Mouse (Mus musculus) left cerebral cortex, postnatal 25 days (tissue): ENCODE results near the gene Tpk1. TPM values are rescaled to one million over a fixed set of nuclear protein-coding genes. Genes with fewer than 3 reads are reported as not detected.

Experiments
- DNase-seq, 2 experiments: peaks; one replicate each; pipeline ENCODE4 v3.0.0; 2022; ENCODE audit warnings: low spot score in 2 of 2, mixed read lengths in 1 of 2
- intact Hi-C: fragments of 180-260 bp; cut with DNase I; formaldehyde crosslinking; loops from one replicate; pipeline ENCODE4 v1.15.1; 2025
- total RNA-seq, 2 experiments: library from RNA; stranded (reverse); gene quantifications; 2 replicates each; pipeline ENCODE4 v1.2.3; 2021

Gene Tpk1
- total RNA-seq, result 1 to 10 TPM; 3.1 to 4.2 TPM

GRCm38 (mm10) chr6:43665677-43666546 is at the start of gene Tpk1:
Tpk1 (minus strand) TSS chr6:43666278.
- intact Hi-C loops, result loop anchor here (1.0 to 5.0 kb wide), 3 partner anchors 24 to 269 kb away; no protein-coding TSS in a partner anchor
- DNase-seq, result peak; percentile 93 to 95

GRCm38 (mm10) chr6:43702810-43703614 is 36.9 kb upstream of the Tpk1 start:
- intact Hi-C loops, result no loop called here
- DNase-seq, result no peak

- intact Hi-C loops, result no loop called here
- DNase-seq, result no peak
These were observed 25.8 kb upstream of the Tpk1 start for GRCm38 (mm10) chr6:43691863-43692262.

- peak; percentile 14 to 62 for DNase-seq
- intact Hi-C loops, result loop anchor here (1.0 kb wide), 1 partner anchor 1341 kb away; no protein-coding TSS in a partner anchor
These were observed 19.9 kb upstream of the Tpk1 start for GRCm38 (mm10) chr6:43685985-43686384.

- intact Hi-C loops, result no loop called here
- no peak for DNase-seq
These were observed 16.5 kb upstream of the Tpk1 start for GRCm38 (mm10) chr6:43682535-43682934.

- no peak for DNase-seq
- intact Hi-C loops, result no loop called here
These were observed 12.7 kb upstream of the Tpk1 start for GRCm38 (mm10) chr6:43678689-43679212.

GRCm38 (mm10) chr6:43677566-43677965 is 11.5 kb upstream of the Tpk1 start:
- no peak for DNase-seq

GRCm38 (mm10) chr6:43676139-43676538 is 10.1 kb upstream of the Tpk1 start:
- intact Hi-C loops, result no loop called here

More at GRCm38 (mm10) chr6:43677566-43677965, 11.5 kb upstream of the Tpk1 start:
- intact Hi-C loops, result no loop called here

GRCm38 (mm10) chr6:43674986-43675760 is 9.1 kb upstream of the Tpk1 start:
- intact Hi-C loops, result no loop called here

More at GRCm38 (mm10) chr6:43676139-43676538, 10.1 kb upstream of the Tpk1 start:
- no peak for DNase-seq

GRCm38 (mm10) chr6:43670939-43671338 is 4.9 kb upstream of the Tpk1 start:
- intact Hi-C loops, result no loop called here
- no peak for DNase-seq

More at GRCm38 (mm10) chr6:43674986-43675760, 9.1 kb upstream of the Tpk1 start:
- no peak for DNase-seq

- intact Hi-C loops, result loop anchor here (5.0 kb wide), 2 partner anchors 150 to 270 kb away; no protein-coding TSS in a partner anchor
- DNase-seq, result no peak
These were observed 1.6 kb upstream of the Tpk1 start for GRCm38 (mm10) chr6:43667681-43668080.

GRCm38 (mm10) chr6:43666611-43667400 is 728 bp upstream of the Tpk1 start:
- intact Hi-C loops, result loop anchor here (1.0 to 5.0 kb wide), 3 partner anchors 25 to 270 kb away; no protein-coding TSS in a partner anchor

GRCm38 (mm10) chr6:43661822-43662221 is 4.3 kb downstream of the Tpk1 start:
- no peak for DNase-seq
- intact Hi-C loops, result no loop called here

More at GRCm38 (mm10) chr6:43666611-43667400, 728 bp upstream of the Tpk1 start:
- no peak for DNase-seq

- DNase-seq, result no peak
- intact Hi-C loops, result no loop called here
These were observed 7.8 kb downstream of the Tpk1 start for GRCm38 (mm10) chr6:43658290-43658689.

- intact Hi-C loops, result no loop called here
- DNase-seq, result no peak
These were observed 8.2 kb downstream of the Tpk1 start for GRCm38 (mm10) chr6:43657845-43658244.

GRCm38 (mm10) chr6:43654876-43655456 is 11.1 kb downstream of the Tpk1 start:
- intact Hi-C loops, result no loop called here
- no peak for DNase-seq

- no peak for DNase-seq
- intact Hi-C loops, result no loop called here
These were observed 16.6 kb downstream of the Tpk1 start for GRCm38 (mm10) chr6:43649516-43649915.

GRCm38 (mm10) chr6:43645674-43646073 is 20.4 kb downstream of the Tpk1 start:
- intact Hi-C loops, result no loop called here
- no peak for DNase-seq
